ENCODE assay signal across 28 mouse cellular contexts in the genomic region with DNA sequence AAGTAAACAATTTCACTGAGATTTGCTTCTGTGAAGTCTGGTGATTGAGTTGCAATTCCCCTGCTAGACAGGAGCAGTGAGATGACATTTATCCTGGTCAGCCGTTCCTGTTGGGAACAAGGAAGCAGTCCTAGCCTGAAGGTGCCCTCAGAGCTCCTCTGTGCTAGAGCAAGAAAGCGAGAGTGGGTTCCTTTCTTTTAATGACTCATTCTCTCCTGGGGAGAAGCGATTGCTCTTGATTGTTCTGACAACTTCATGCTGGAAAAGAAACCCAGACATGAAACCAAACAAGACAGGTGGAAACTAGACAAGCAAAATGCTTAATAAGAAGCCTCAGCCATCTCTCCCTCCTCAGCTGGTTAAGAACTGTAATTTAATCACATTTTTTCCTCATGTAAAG.
A peak's percentile ranks its signal among the peaks of the same experiment; 100 is the strongest.
DNase-seq lines count a peak whose midpoint lies in the region; ATAC-seq and TF ChIP-seq lines count a peak whose summit lies in the region.
"Had no signal": no experiment of that assay in that cellular context is flagged by ENCODE, and none has a peak within 500 bp of the region (broad histone marks: within the 10 kb centered on the region; RNA-seq: fewer than 3 reads in every experiment).

No protein-coding gene starts in this region.

- H3K4me2 ChIP-seq in midbrain, postnatal 0 days (ENCODE audit: low read depth, low read length, poor library complexity, severe bottlenecking) = no peak overlapping the region
- H3K4me2 ChIP-seq in midbrain, embryonic 15.5 days = no peak overlapping the region
- H3K4me2 ChIP-seq: forebrain, embryonic 13.5 days; heart, embryonic 12.5 days; heart, embryonic 15.5 days; hindbrain, embryonic 13.5 days had no signal

- no peak for ATAC-seq in midbrain, postnatal 0 days (ENCODE audit: low FRiP score)
- no peak for ATAC-seq in midbrain, embryonic 15.5 days (replicated peaks)
- ATAC-seq: activated CD4-positive, CD25-positive, alpha-beta regulatory T cell, adult 4 months; forebrain, embryonic 13.5 days; forebrain, embryonic 16.5 days; hindbrain, embryonic 16.5 days; inflammation-experienced regulatory T-cells, adult 6 months; intestine, embryonic 16.5 days had no signal

- no peaks in the 10 kb centered on the region for H3K27me3 ChIP-seq in midbrain, postnatal 0 days (ENCODE audit: insufficient read depth, low read length)
- no peaks in the 10 kb centered on the region for H3K27me3 ChIP-seq in midbrain, embryonic 15.5 days (replicated peaks)
- H3K27me3 ChIP-seq: CH12.LX; forebrain, embryonic 13.5 days; heart, embryonic 12.5 days; heart, embryonic 15.5 days; hindbrain, embryonic 13.5 days had no signal

- TF ChIP-seq CTCF in midbrain, postnatal 0 days (IDR thresholded peaks at IDR 0.05) = no peak

- H3K4me1 ChIP-seq in midbrain, postnatal 0 days (ENCODE audit: insufficient read depth, low read length) = no peaks in the 10 kb centered on the region
- H3K4me1 ChIP-seq in midbrain, embryonic 15.5 days = no peaks in the 10 kb centered on the region
- H3K4me1 ChIP-seq: forebrain, embryonic 10.5 days; forebrain, embryonic 13.5 days; heart, embryonic 12.5 days; heart, embryonic 15.5 days; hindbrain, embryonic 10.5 days; hindbrain, embryonic 13.5 days had no signal

- H3K9me3 ChIP-seq in midbrain, postnatal 0 days (ENCODE audit: low read length) = no peaks in the 10 kb centered on the region
- H3K9me3 ChIP-seq in midbrain, embryonic 15.5 days = no peaks in the 10 kb centered on the region
- H3K9me3 ChIP-seq: forebrain, embryonic 10.5 days; forebrain, embryonic 13.5 days; heart, embryonic 12.5 days; heart, embryonic 15.5 days; hindbrain, embryonic 10.5 days; hindbrain, embryonic 13.5 days had no signal

- H3K4me3 ChIP-seq in midbrain, postnatal 0 days (ENCODE audit: low read depth, low read length) = no peak overlapping the region
- no peak overlapping the region for H3K4me3 ChIP-seq in midbrain, embryonic 15.5 days
- H3K4me3 ChIP-seq: forebrain, embryonic 10.5 days; forebrain, embryonic 13.5 days; heart, embryonic 12.5 days; heart, embryonic 15.5 days; hindbrain, embryonic 10.5 days; hindbrain, embryonic 13.5 days had no signal

- H3K27ac ChIP-seq in midbrain, postnatal 0 days (ENCODE audit: low read depth, low read length) = no peak overlapping the region
- no peak overlapping the region for H3K27ac ChIP-seq in midbrain, embryonic 15.5 days
- H3K27ac ChIP-seq: forebrain, embryonic 10.5 days; forebrain, embryonic 13.5 days; heart, embryonic 15.5 days; hindbrain, embryonic 10.5 days; hindbrain, embryonic 13.5 days had no signal

- no peak overlapping the region for H3K9ac ChIP-seq in midbrain, postnatal 0 days (replicated peaks; ENCODE audit: low read length, poor library complexity, severe bottlenecking)
- no peak overlapping the region for H3K9ac ChIP-seq in midbrain, embryonic 15.5 days
- H3K9ac ChIP-seq: forebrain, embryonic 13.5 days; heart, embryonic 12.5 days; heart, embryonic 15.5 days; hindbrain, embryonic 13.5 days had no signal

- 50% methylated on average over 3 of the region's 3 CpGs for WGBS in midbrain, postnatal 0 days
- 51% methylated on average over 3 of the region's 3 CpGs for WGBS in midbrain, embryonic 15.5 days

- peak; percentile 13 for DNase-seq in midbrain, postnatal 0 days (ENCODE audit: low spot score)
- DNase-seq in ZHBTc4 (ENCODE audit: low read depth, low spot score) = peak; percentile 36
- peak; percentile 23 for DNase-seq in retina, postnatal 1 day
- DNase-seq in kidney, postnatal 25 days = no peak
- DNase-seq in ovary, adult 18-20 months (ENCODE audit: low spot score) = no peak
- DNase-seq: adrenal gland, adult 8-10 months; adrenal gland, postnatal 25 days; B cell, adult 2 months; cerebellum, adult 18-20 months; cerebellum, adult 9-10 months; cerebellum, postnatal 14 days; gastrocnemius, postnatal 25 days; heart, adult 18-20 months; heart, postnatal 10 days; heart, postnatal 36 days had no signal

- H3K36me3 ChIP-seq in midbrain, postnatal 0 days (ENCODE audit: insufficient read depth, low read length) = no peaks in the 10 kb centered on the region
- H3K36me3 ChIP-seq in midbrain, embryonic 15.5 days (replicated peaks) = no peaks in the 10 kb centered on the region
- H3K36me3 ChIP-seq: forebrain, embryonic 10.5 days; heart, embryonic 12.5 days; heart, embryonic 15.5 days; hindbrain, embryonic 10.5 days; hindbrain, embryonic 13.5 days had no signal

Comparison
In these comparisons a context has a peak if more than half of its experiments do, and no peak if none do; other contexts are left out.
1. DNase-seq: peak in midbrain, postnatal 0 days (single experiment), ZHBTc4 (single experiment) and retina, postnatal 1 day (single experiment); none in kidney, postnatal 25 days (0 of 2) and ovary, adult 18-20 months (single experiment).